Mouse (Mus musculus) heart, postnatal 0 days (tissue): ENCODE results near the gene Arhgef25.

ENCODE experiments used
- CTCF ChIP-seq: IDR thresholded peaks from 2 replicates; pipeline ENCODE4 v1.5.1; 2016; ENCODE audit warnings: antibody characterized with exemption, control low read depth, low read depth
- EP300 ChIP-seq: IDR thresholded peaks from 2 replicates; pipeline ENCODE4 v1.6.1; 2016; ENCODE audit warnings: antibody characterized with exemption, low read depth

GRCm38 (mm10) chr10:127188465-127189115, 1.3 kb downstream of the Arhgef25 start:
- no peak for TF ChIP-seq CTCF
- no peak for TF ChIP-seq EP300
